Mouse (Mus musculus) liver (tissue): ENCODE measurements around the gene Mup10.
"Not testable (repeated sequence)": the region's sequence is repeated elsewhere in the genome, so short reads cannot be mapped to it uniquely, and the experiment has no call there.

Experiments
- DNase-seq: peaks from one replicate; pipeline ENCODE4 v3.0.0-alpha.2; 2020; ENCODE audit warnings: mixed read lengths

Mup10 gene

DNA sequence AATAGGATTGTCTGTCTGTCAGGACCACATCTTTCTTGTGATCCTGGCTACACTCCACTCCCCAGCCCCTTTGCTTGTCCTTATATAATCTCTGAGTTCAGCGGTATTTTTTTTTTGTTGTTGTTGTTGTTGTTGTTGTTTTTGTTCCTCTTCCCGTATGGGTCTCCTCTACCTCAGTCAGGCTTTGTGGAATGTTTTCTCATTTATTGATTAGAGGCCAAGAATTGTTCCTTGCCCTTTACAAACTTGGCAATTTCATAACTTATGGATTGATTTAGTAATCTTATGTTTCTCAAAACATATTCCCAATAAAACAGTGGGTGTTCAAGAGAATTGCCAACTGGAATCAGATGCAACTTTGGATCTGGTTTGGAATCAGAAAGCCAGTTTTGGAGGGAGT is at the start of gene Mup10:
Gene Mup10, minus strand, starts transcription at position 101 of the 400 bp plus-strand sequence.
- not testable (repeated sequence) for DNase-seq
